Mouse (Mus musculus): ENCODE data around the gene Cd276. TPM values are rescaled to one million over a fixed set of nuclear protein-coding genes. Genes with fewer than 3 reads are reported as not detected.

The Cd276 gene
- polyA plus RNA-seq, 2 experiments = 0.87 to 1.2 TPM

DNA sequence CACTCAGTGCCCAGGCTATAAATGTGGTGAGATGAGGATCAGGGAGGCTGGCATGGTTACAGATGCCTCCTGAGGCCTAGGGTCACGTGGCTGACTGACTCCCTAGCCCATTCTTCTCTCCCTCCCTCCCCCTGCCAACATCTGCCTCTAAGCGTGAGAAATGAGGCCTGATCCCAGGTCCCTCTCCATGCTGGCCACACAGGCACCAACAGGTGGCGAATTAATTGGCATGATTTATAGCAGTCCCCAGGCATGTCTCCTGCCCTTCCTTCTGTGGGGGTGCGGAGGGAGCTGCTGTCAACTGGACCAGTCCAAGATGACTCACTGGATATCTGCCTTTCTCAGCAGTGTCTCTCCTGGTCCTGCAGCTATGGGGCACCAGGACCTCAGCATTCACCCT is 27.4 kb downstream of the Cd276 start:
- Histone ChIP-seq H3K36me3 (replicated peaks; ENCODE audit: control insufficient read depth, insufficient read depth, low read depth) (no peaks in the 10 kb centered on the region), H3K9ac (replicated peaks) (no peak overlapping the region), H3K9me3 (ENCODE audit: control insufficient read depth, low read length) (no peaks in the 10 kb centered on the region), H3K4me3 (ENCODE audit: insufficient read depth in 1 of 2, low read depth in 2 of 2, low read length in 2 of 2) (no peak overlapping the region), H3K4me2 (ENCODE audit: low read depth) (no peak overlapping the region), H3K4me1 (replicated peaks; ENCODE audit: control insufficient read depth in 2 of 2, insufficient read depth in 2 of 2, low read length in 1 of 2) (no peaks in the 10 kb centered on the region), H3K27me3 (ENCODE audit: control insufficient read depth, insufficient read depth, low read length) (no peaks in the 10 kb centered on the region), H3K27ac (no peak overlapping the region)
- no peak for DNase-seq (ENCODE audit: low read depth in 3 of 3, low spot score in 3 of 3)
- ATAC-seq (ENCODE audit: insufficient read depth) = no peak
- no peak for TF ChIP-seq CTCF (IDR thresholded peaks at IDR 0.05; ENCODE audit: low read depth)
- no peak for TF ChIP-seq EP300 (IDR thresholded peaks at IDR 0.05; ENCODE audit: low read depth)
- 54% methylated on average over 4 of the region's 4 CpGs for WGBS (ENCODE audit: insufficient replicate concordance)

DNA sequence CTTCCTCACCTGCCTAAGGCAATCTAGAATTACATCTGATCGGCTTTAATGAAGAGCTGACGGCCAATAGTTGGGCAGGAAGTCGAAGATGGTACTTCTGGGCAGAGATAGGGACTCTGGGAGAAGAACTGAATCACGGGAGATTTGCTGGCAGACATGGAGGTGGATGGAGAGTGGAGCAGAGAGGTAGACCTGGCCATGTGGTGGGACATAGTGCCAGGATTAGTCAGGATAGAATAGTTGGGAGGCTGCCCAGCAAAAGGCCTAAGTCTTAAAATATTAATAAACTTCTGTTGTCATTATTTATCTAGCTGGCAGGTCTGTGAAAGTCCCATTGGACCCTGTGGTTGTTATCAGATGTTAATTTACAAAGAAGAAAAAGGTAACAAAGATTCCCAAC is 30.1 kb downstream of the Cd276 start:
- H3K36me3 ChIP-seq (replicated peaks; ENCODE audit: control insufficient read depth, insufficient read depth, low read depth) = no peaks in the 10 kb centered on the region
- H3K9ac ChIP-seq (replicated peaks) = no peak overlapping the region
- 52% methylated on average over 4 of the region's 4 CpGs for WGBS (ENCODE audit: insufficient replicate concordance)
- peaks cover 0 to 8% of the 10 kb centered on the region in 2 experiments; a peak in 2 of 4 replicates for H3K4me1 ChIP-seq (replicated peaks; ENCODE audit: control insufficient read depth in 2 of 2, insufficient read depth in 2 of 2, low read length in 1 of 2)
- no peak overlapping the region for H3K4me2 ChIP-seq (ENCODE audit: low read depth)
- no peak for ATAC-seq (ENCODE audit: insufficient read depth)
- TF ChIP-seq EP300 (IDR thresholded peaks at IDR 0.05; ENCODE audit: low read depth) (no peak), CTCF (IDR thresholded peaks at IDR 0.05; ENCODE audit: low read depth) (no peak)
- no peaks in the 10 kb centered on the region for H3K9me3 ChIP-seq (ENCODE audit: control insufficient read depth, low read length)
- no peaks in the 10 kb centered on the region for H3K27me3 ChIP-seq (ENCODE audit: control insufficient read depth, insufficient read depth, low read length)
- no peak overlapping the region for H3K4me3 ChIP-seq (ENCODE audit: insufficient read depth in 1 of 2, low read depth in 2 of 2, low read length in 2 of 2)
- no peak for DNase-seq (ENCODE audit: low read depth in 3 of 3, low spot score in 3 of 3)
- no peak overlapping the region for H3K27ac ChIP-seq

DNA sequence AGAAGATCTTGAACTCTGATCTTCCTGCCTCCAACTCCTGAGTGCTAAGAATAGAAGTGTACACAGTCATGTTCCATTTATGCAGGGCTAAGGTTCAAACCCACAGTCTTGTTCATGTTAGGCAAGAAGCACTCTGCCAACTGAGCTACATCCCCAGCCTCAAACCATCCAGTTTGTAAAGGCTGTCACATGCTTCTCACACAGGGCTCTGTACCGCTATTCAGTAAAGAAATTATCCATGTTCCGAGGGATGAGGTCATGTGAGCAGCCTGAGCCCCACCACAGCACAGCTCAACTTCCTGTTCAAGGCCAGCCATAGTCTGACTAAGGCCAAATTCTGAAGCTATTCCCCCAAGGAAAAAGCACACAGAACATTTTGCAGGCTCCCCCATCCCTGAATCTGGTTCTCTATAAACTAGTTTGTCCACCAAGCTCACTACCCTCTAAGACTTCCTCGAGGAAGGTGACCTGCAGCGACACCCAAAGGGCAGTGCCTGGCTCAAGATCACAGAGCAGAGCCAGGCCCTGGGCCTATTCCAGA is 33.3 kb downstream of the Cd276 start:
- Histone ChIP-seq H3K4me1 (replicated peaks; ENCODE audit: control insufficient read depth in 2 of 2, insufficient read depth in 2 of 2, low read length in 1 of 2) (peaks cover 0 to 8% of the 10 kb centered on the region in 2 experiments; a peak in 2 of 4 replicates), H3K4me2 (ENCODE audit: low read depth) (no peak overlapping the region), H3K4me3 (ENCODE audit: insufficient read depth in 1 of 2, low read depth in 2 of 2, low read length in 2 of 2) (no peak overlapping the region), H3K27me3 (ENCODE audit: control insufficient read depth, insufficient read depth, low read length) (no peaks in the 10 kb centered on the region), H3K27ac (no peak overlapping the region), H3K36me3 (replicated peaks; ENCODE audit: control insufficient read depth, insufficient read depth, low read depth) (no peaks in the 10 kb centered on the region), H3K9me3 (ENCODE audit: control insufficient read depth, low read length) (no peaks in the 10 kb centered on the region), H3K9ac (replicated peaks) (no peak overlapping the region)
- TF ChIP-seq CTCF (IDR thresholded peaks at IDR 0.05; ENCODE audit: low read depth) = no peak
- no peak for TF ChIP-seq EP300 (IDR thresholded peaks at IDR 0.05; ENCODE audit: low read depth)
- no peak for ATAC-seq (ENCODE audit: insufficient read depth)
- DNase-seq (ENCODE audit: low read depth in 3 of 3, low spot score in 3 of 3) = no peak
- 25% methylated on average over 4 of the region's 4 CpGs for WGBS (ENCODE audit: insufficient replicate concordance)

- Histone ChIP-seq H3K9ac (replicated peaks) (no peak overlapping the region), H3K4me3 (ENCODE audit: insufficient read depth in 1 of 2, low read depth in 2 of 2, low read length in 2 of 2) (no peak overlapping the region), H3K36me3 (replicated peaks; ENCODE audit: control insufficient read depth, insufficient read depth, low read depth) (no peaks in the 10 kb centered on the region), H3K4me2 (ENCODE audit: low read depth) (no peak overlapping the region), H3K27me3 (ENCODE audit: control insufficient read depth, insufficient read depth, low read length) (no peaks in the 10 kb centered on the region), H3K9me3 (ENCODE audit: control insufficient read depth, low read length) (no peaks in the 10 kb centered on the region), H3K27ac (no peak overlapping the region), H3K4me1 (replicated peaks; ENCODE audit: control insufficient read depth in 2 of 2, insufficient read depth in 2 of 2, low read length in 1 of 2) (peaks cover 0 to 8% of the 10 kb centered on the region in 2 experiments; a peak in 2 of 4 replicates)
- ATAC-seq (ENCODE audit: insufficient read depth) (no peak), DNase-seq (ENCODE audit: low read depth in 3 of 3, low spot score in 3 of 3) (no peak)
- 63% methylated on average over 5 of the region's 5 CpGs for WGBS (ENCODE audit: insufficient replicate concordance)
- no peak for TF ChIP-seq CTCF (IDR thresholded peaks at IDR 0.05; ENCODE audit: low read depth)
- no peak for TF ChIP-seq EP300 (IDR thresholded peaks at IDR 0.05; ENCODE audit: low read depth)
These were observed 34.2 kb downstream of the Cd276 start for GRCm38 (mm10) chr9:58520816-58521581.

DNA sequence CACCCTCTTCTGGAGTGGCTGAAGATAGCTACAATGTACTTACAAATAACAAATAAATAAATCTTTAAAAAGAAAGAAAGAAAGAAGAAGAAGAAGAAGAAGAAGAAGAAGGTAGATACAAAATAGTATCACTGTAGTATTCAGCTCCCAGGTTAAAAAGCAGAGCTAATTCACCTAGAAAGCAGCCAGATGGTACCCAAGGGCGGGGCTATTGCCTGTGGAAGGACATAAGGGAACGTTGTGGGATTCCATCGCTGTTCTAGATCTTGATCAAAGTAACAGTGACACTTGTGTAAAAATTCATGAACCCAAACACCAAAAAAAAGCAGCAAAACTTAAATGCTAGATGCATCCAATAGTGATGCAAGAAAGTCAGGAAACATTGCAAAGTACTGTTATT is 35.3 kb downstream of the Cd276 start:
- Histone ChIP-seq H3K27me3 (ENCODE audit: control insufficient read depth, insufficient read depth, low read length) (no peaks in the 10 kb centered on the region), H3K4me3 (ENCODE audit: insufficient read depth in 1 of 2, low read depth in 2 of 2, low read length in 2 of 2) (no peak overlapping the region), H3K36me3 (replicated peaks; ENCODE audit: control insufficient read depth, insufficient read depth, low read depth) (no peaks in the 10 kb centered on the region), H3K27ac (no peak overlapping the region), H3K9ac (replicated peaks) (no peak overlapping the region), H3K9me3 (ENCODE audit: control insufficient read depth, low read length) (no peaks in the 10 kb centered on the region), H3K4me1 (replicated peaks; ENCODE audit: control insufficient read depth in 2 of 2, insufficient read depth in 2 of 2, low read length in 1 of 2) (peaks cover 0 to 8% of the 10 kb centered on the region in 2 experiments; a peak in 2 of 4 replicates), H3K4me2 (ENCODE audit: low read depth) (no peak overlapping the region)
- ATAC-seq (ENCODE audit: insufficient read depth) (no peak), DNase-seq (ENCODE audit: low read depth in 3 of 3, low spot score in 3 of 3) (no peak)
- no peak for TF ChIP-seq CTCF (IDR thresholded peaks at IDR 0.05; ENCODE audit: low read depth)
- no peak for TF ChIP-seq EP300 (IDR thresholded peaks at IDR 0.05; ENCODE audit: low read depth)
- 31% methylated on average over 3 of the region's 3 CpGs for WGBS (ENCODE audit: insufficient replicate concordance)
